13 mouse cellular contexts compared by ENCODE assay signal in genomic region chr13:95965162-95965561, GRCm38 (mm10).
A peak's percentile ranks its signal among the peaks of the same experiment; 100 is the strongest.
DNase-seq lines count a peak whose midpoint lies in the region; ATAC-seq lines count a peak whose summit lies in the region.
"Had no signal": no experiment of that assay in that cellular context is flagged by ENCODE, and none has a peak within 500 bp of the region (broad histone marks: within the 10 kb centered on the region; RNA-seq: fewer than 3 reads in every experiment).

No protein-coding gene starts in this region.

- ATAC-seq in forebrain, embryonic 14.5 days, result no peak
- no peak for ATAC-seq in forebrain, embryonic 11.5 days (replicated peaks; ENCODE audit: low FRiP score)
- ATAC-seq in midbrain, embryonic 16.5 days, result no peak
- no peak for ATAC-seq in midbrain, embryonic 13.5 days
- ATAC-seq in erythroid progenitor cell, adult 5-6 weeks (replicated peaks; ENCODE audit: low FRiP score, poor library complexity, severe bottlenecking), result peak; percentile 75
- ATAC-seq in megakaryocyte-erythroid progenitor cell, adult 5-6 weeks (replicated peaks; ENCODE audit: low FRiP score, low TSS enrichment, poor library complexity, severe bottlenecking), result peak; percentile 69

- no peak overlapping the region for H3K4me2 ChIP-seq in forebrain, embryonic 14.5 days (ENCODE audit: low read length)
- no peak overlapping the region for H3K4me2 ChIP-seq in forebrain, embryonic 11.5 days (ENCODE audit: low read depth, low read length, severe bottlenecking)
- no peak overlapping the region for H3K4me2 ChIP-seq in midbrain, embryonic 16.5 days (ENCODE audit: low read length)
- H3K4me2 ChIP-seq in midbrain, embryonic 13.5 days (replicated peaks), result no peak overlapping the region

- 0 out of 2 replicates have a peak overlapping the region, but pooled peaks have one; percentile 4 for H3K27ac ChIP-seq in forebrain, embryonic 14.5 days (ENCODE audit: low read depth, low read length)
- no peak overlapping the region for H3K27ac ChIP-seq in forebrain, embryonic 11.5 days (ENCODE audit: low read depth, low read length)
- 0 out of 2 replicates have a peak overlapping the region, but pooled peaks have one; percentile 34 for H3K27ac ChIP-seq in midbrain, embryonic 16.5 days (ENCODE audit: low read length)
- no peak overlapping the region for H3K27ac ChIP-seq in midbrain, embryonic 13.5 days
- H3K27ac ChIP-seq: forebrain, embryonic 10.5 days had no signal

- H3K4me1 ChIP-seq in forebrain, embryonic 14.5 days (ENCODE audit: control insufficient read depth, insufficient read depth, low read length), result peaks cover 10% of the 10 kb centered on the region
- peaks cover 5% of the 10 kb centered on the region; the same call in 1 of the 2 replicates for H3K4me1 ChIP-seq in forebrain, embryonic 11.5 days (replicated peaks; ENCODE audit: control insufficient read depth, insufficient read depth, low read length)
- H3K4me1 ChIP-seq in midbrain, embryonic 16.5 days (ENCODE audit: control insufficient read depth, insufficient read depth, low read length), result peaks cover 15% of the 10 kb centered on the region
- peaks cover 45% of the 10 kb centered on the region for H3K4me1 ChIP-seq in midbrain, embryonic 13.5 days (replicated peaks)

- no peak for DNase-seq in forebrain, embryonic 14.5 days (ENCODE audit: low spot score)
- no peak for DNase-seq in forebrain, embryonic 11.5 days (ENCODE audit: low spot score)
- DNase-seq in kidney, postnatal 14 days, result no peak
- no peak for DNase-seq in left cerebral cortex, adult 11 months (ENCODE audit: low spot score)
- DNase-seq: adrenal gland, postnatal 36 days; cerebellum, postnatal 25 days; heart, postnatal 14 days; lung, postnatal 10 days had no signal

- no peaks in the 10 kb centered on the region for H3K36me3 ChIP-seq in forebrain, embryonic 14.5 days (ENCODE audit: control insufficient read depth, insufficient read depth, low read length)
- H3K36me3 ChIP-seq in forebrain, embryonic 11.5 days (ENCODE audit: control insufficient read depth, insufficient read depth, low read length), result no peaks in the 10 kb centered on the region
- H3K36me3 ChIP-seq in midbrain, embryonic 16.5 days (ENCODE audit: control insufficient read depth, insufficient read depth, low read length), result no peaks in the 10 kb centered on the region
- H3K36me3 ChIP-seq in midbrain, embryonic 13.5 days, result no peaks in the 10 kb centered on the region
- H3K36me3 ChIP-seq: forebrain, embryonic 10.5 days had no signal

- H3K9me3 ChIP-seq in forebrain, embryonic 14.5 days (replicated peaks; ENCODE audit: control insufficient read depth, low read length), result no peaks in the 10 kb centered on the region
- no peaks in the 10 kb centered on the region for H3K9me3 ChIP-seq in forebrain, embryonic 11.5 days (ENCODE audit: control insufficient read depth, low read length)
- H3K9me3 ChIP-seq in midbrain, embryonic 16.5 days (replicated peaks; ENCODE audit: control insufficient read depth, low read length, poor library complexity, severe bottlenecking), result no peaks in the 10 kb centered on the region
- no peaks in the 10 kb centered on the region for H3K9me3 ChIP-seq in midbrain, embryonic 13.5 days
- H3K9me3 ChIP-seq: forebrain, embryonic 10.5 days had no signal

- H3K27me3 ChIP-seq in forebrain, embryonic 14.5 days (replicated peaks; ENCODE audit: control insufficient read depth, insufficient read depth, low read length), result no peaks in the 10 kb centered on the region; the same call in 1 of the 2 replicates
- H3K27me3 ChIP-seq in forebrain, embryonic 11.5 days (ENCODE audit: control insufficient read depth, insufficient read depth, low read length), result no peaks in the 10 kb centered on the region
- no peaks in the 10 kb centered on the region for H3K27me3 ChIP-seq in midbrain, embryonic 16.5 days (ENCODE audit: control insufficient read depth, insufficient read depth, low read depth, low read length)
- H3K27me3 ChIP-seq in midbrain, embryonic 13.5 days, result 0 out of 2 replicates have a peak, but pooled peaks cover 2% of the 10 kb centered on the region

- no peak overlapping the region for H3K9ac ChIP-seq in forebrain, embryonic 14.5 days (ENCODE audit: low read length)
- H3K9ac ChIP-seq in forebrain, embryonic 11.5 days (ENCODE audit: low read length), result no peak overlapping the region
- no peak overlapping the region for H3K9ac ChIP-seq in midbrain, embryonic 16.5 days (ENCODE audit: low read depth, low read length)
- H3K9ac ChIP-seq in midbrain, embryonic 13.5 days (replicated peaks), result no peak overlapping the region

- WGBS in forebrain, embryonic 14.5 days, result 89% methylated on average over 10 of the region's 10 CpGs
- WGBS in forebrain, embryonic 11.5 days, result 80% methylated on average over 10 of the region's 10 CpGs
- WGBS in midbrain, embryonic 16.5 days, result 82% methylated on average over 10 of the region's 10 CpGs
- 86% methylated on average over 10 of the region's 10 CpGs for WGBS in midbrain, embryonic 13.5 days

- H3K4me3 ChIP-seq in forebrain, embryonic 14.5 days (ENCODE audit: low read depth, low read length), result no peak overlapping the region
- no peak overlapping the region for H3K4me3 ChIP-seq in forebrain, embryonic 11.5 days (ENCODE audit: low read depth, low read length)
- no peak overlapping the region for H3K4me3 ChIP-seq in midbrain, embryonic 16.5 days (ENCODE audit: low read depth, low read length)
- H3K4me3 ChIP-seq in midbrain, embryonic 13.5 days (replicated peaks), result no peak overlapping the region
- H3K4me3 ChIP-seq: forebrain, embryonic 10.5 days had no signal

Comparison
In these comparisons a context has a peak if more than half of its experiments do, and no peak if none do; other contexts are left out.
1. H3K27ac ChIP-seq: peak in forebrain, embryonic 14.5 days (single experiment) and midbrain, embryonic 16.5 days (single experiment); none in forebrain, embryonic 11.5 days (single experiment) and midbrain, embryonic 13.5 days (single experiment).
2. ATAC-seq: peak in erythroid progenitor cell, adult 5-6 weeks (single experiment) and megakaryocyte-erythroid progenitor cell, adult 5-6 weeks (single experiment); none in forebrain, embryonic 14.5 days (single experiment), forebrain, embryonic 11.5 days (single experiment), midbrain, embryonic 16.5 days (single experiment) and midbrain, embryonic 13.5 days (single experiment).